Mouse (Mus musculus) adrenal gland (tissue): ENCODE results near the gene Nckap1l.

Experiments used
- intact Hi-C: fragments of 180-260 bp; cut with DNase I; formaldehyde crosslinking; loops from one replicate; pipeline ENCODE4 v1.15.1; 2025

The Nckap1l gene

GRCm38 (mm10) chr15:103498157-103498556, 44.6 kb downstream of the Nckap1l start:
- intact Hi-C loops: no loop called here

GRCm38 (mm10) chr15:103500723-103501122, 47.1 kb downstream of the Nckap1l start:
- intact Hi-C loops: no loop called here

- intact Hi-C loops: no loop called here
Observed at GRCm38 (mm10) chr15:103501186-103501585, 47.6 kb downstream of the Nckap1l start.

DNA sequence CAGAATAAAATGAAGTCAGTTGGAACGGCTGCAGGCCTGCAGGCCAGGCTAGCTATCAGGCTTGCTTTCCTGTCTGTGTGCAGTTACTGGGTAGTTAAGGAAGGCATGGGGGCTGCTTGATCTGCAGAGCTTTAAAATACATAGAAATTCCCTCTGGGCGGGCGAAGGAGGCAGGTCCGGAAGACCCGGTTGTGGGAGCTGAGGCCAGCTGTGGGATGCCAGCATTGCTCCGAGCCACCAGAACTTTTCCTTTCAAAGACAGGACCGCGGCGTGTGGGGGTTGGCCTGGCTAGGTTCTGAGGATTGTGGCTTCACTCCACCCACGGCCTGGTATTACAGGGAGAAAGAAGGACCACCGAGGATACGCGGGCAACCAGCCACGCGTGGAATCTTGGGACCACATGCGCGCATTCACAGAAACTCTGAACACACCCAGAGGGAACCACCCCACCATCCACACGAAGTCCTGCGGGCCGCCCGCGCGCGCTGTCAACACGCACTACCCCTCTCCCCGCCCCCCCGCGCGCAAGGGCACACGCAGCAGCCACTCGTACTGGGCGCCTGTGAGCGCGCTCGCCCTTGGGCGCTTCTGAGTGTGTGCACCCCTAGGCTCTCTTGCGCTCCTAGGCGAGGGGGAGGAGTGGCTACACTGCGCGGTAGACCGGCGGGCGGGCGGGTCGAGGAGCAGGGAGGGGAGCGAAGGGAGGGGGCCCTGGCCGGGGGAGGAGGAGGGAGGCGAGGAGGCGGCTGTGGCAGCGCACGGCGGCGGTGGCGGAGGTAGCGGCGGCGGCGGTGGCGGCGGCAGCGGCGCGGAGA, 49.0 kb downstream of the Nckap1l start, which contains the start of gene Pde1b:
TSS of gene Pde1b (plus strand) at position 600 of the 816 bp plus-strand sequence.
- intact Hi-C loops: no loop called here

DNA sequence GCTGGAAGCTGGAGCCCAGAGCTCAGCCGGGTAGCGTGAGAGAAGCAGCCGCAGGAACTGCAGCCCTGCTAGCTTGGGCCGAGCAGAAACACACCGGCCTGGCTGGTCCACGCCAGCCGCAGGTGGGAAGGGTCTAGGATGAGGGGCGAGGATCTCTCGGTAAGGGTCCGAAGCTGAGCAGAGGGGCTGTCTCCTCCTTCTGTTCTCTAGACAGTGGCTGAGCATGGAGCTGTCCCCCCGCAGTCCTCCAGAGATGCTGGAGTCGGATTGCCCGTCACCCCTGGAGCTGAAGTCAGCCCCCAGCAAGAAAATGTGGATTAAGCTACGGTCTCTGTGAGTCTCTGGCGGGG, 49.6 kb downstream of the Nckap1l start:
- intact Hi-C loops: no loop called here

- intact Hi-C loops: no loop called here
Observed at GRCm38 (mm10) chr15:103503660-103504059, 50.1 kb downstream of the Nckap1l start.

DNA sequence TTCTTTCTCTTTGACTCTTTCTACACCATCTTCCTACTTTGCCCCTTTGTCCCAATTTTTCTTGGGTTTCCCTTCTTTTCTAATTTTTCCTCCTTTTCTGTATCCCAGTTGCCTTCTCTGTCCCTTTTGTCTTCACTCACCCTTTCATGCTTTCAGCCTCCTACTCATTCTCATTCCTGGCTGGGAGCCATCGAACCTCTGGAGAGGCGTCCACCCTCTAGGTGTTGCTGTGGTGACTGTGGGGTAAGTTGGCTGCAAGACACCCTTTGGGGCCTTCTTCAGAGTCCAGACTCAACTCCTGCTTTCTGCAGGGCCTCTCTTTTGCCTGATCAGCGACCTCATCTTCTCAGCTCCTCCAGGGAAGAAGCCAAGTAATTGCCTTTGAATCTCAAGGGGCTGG, 55.7 kb downstream of the Nckap1l start:
- intact Hi-C loops: no loop called here

DNA sequence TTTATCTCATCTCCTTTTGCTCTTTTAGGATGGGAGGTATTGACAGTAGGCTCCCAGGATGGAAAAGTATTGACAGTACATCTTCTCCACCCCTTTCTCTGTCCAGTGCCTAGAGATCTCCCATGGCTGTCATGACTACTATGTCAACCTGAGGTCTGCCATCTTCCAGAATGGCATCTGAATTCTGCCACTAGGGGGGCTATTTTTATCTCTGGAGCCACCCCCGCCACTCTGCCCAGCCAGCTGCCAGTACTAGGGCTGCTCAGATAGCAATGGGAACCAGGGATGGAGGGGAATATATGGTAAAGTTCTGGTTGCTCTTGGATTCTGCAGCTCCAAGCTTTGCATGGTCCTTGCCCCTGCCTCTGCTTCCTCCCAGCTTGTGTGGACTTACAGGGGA, 58.1 kb downstream of the Nckap1l start:
- intact Hi-C loops: no loop called here

DNA sequence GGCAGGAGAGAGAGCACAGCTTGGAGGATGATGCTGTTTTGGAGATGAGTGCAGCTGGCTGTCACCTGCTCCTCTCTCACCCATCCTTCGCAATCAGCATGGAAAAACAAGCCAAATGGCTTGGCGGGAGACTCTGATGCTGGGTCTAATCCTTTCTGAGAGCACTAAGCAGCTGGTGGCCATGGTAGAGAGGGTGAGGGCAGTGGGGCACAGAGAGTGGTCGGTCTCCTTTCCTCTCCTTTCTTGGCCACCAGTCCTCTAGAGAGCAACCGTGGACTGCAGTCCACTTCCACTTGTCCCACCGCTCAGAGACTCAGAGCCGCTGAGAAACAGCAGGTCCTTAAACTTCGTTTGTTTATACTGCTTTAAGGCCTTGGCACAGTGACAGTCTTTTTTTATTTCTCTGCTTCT, 60.0 kb downstream of the Nckap1l start:
- intact Hi-C loops: no loop called here

GRCm38 (mm10) chr15:103514119-103514518, 60.5 kb downstream of the Nckap1l start:
- intact Hi-C loops: no loop called here

GRCm38 (mm10) chr15:103514914-103515313, 61.3 kb downstream of the Nckap1l start:
- intact Hi-C loops: no loop called here

- intact Hi-C loops: no loop called here
Observed at GRCm38 (mm10) chr15:103518600-103519385, 65.2 kb downstream of the Nckap1l start.

DNA sequence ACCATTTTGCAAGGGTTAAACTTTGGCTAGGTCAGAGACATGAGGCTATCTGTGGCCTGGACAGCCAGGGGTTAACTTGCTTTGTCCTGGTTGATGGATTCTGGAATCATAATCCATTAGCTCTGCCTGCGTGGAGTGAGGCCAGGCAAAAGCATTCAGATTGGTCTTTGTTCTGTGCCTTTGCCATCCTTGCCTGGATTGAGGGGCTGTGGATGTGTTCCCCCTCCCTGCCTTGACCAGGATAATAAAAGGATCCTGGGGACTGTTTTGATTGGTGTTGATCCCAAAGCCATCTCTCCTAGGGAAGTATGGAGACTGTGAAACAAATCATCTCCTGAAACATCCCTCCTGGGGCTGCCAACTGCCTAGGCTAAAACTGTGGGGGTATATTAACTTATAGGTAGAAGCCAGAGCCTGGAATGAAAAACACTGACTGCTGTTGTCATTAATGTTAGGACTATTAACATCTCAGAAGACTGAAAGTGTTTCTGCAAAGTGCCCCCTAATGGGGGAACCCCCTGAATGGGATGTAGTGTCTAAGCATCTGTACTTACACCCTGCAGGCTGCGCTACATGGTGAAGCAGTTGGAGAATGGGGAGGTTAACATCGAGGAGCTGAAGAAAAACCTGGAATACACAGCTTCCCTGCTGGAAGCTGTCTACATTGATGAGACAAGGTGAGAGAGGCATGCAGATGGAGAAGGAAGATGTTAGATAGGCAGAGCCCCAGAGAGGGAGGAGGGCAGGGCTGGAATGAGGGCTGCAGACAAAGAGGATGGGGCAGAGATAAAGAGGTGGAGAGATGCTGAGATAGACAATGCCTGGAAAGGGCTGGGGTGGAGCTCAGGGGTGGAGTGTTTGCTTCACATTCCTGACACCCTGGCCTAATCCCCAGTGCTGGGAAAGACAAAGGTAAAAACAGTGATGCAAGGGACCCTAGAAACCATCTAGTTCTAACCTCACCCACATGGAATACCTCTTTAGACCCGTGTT, 66.1 kb downstream of the Nckap1l start:
- intact Hi-C loops: no loop called here

DNA sequence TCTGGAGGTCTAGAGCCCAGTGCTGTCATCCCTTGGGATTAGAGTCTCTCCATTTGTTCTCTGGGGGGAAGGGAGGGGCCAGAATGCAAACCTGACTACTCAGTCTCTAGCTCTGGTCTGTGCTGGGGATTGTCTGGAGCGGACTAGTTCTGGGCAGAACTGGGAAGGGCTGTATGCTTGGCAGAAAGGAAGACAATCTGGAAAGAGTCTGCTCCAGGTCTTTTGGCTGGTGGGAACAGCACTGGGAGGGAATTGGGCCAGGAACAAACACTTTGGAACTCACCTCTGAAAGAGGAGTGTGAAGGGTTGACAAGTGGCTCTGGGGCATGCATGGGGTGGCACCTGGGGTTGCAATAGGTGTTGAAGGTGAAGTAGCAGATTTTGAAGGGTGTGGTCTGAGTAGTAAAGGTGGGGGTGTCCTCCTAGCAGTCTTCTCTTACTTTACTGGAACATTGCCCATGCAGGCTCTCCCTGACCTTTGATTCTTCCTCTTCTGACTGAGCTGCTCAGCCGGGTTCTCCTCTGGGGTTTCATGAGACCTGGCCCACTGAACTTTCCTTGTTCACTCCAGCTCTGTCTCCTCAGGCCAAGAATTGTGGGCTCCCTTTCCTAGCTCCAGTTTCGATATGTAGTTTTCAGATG, 69.0 kb downstream of the Nckap1l start:
- intact Hi-C loops: no loop called here

- intact Hi-C loops: no loop called here
Observed at GRCm38 (mm10) chr15:103523156-103523555, 69.6 kb downstream of the Nckap1l start.

- intact Hi-C loops: loop anchor here (5.0 kb wide), 1 partner anchor 48 kb away; no protein-coding TSS in a partner anchor
Observed at GRCm38 (mm10) chr15:103530372-103530771, 76.8 kb downstream of the Nckap1l start.

DNA sequence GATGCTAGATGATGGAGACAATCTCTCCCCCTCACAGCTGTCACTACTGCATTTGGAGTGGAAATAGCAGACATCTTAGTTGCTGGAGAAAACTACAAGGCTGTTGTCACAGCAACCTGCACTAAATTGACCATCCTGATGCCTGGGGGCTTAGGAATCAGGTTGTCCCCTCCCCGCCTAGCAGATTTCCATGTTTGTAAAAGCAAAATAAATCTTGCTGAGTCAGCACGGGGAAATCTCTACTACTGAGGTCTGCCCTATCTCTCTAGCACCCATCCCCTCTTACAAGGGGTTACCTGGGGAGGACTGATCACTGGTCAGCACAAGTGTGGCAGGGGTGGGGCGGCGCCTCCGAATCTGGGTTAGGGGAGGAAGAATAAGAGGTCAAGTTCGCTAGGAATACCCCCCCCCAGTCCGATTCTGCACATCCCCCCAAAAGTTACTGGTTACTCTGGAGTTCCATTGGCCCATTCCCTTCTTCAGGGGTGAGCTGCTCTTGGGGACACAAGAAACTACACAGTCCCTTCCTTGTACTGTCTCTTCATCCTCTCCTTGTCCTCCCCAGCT, 80.5 kb downstream of the Nckap1l start:
- intact Hi-C loops: loop anchor here (5.0 kb wide), 1 partner anchor 52 kb away; no protein-coding TSS in a partner anchor

DNA sequence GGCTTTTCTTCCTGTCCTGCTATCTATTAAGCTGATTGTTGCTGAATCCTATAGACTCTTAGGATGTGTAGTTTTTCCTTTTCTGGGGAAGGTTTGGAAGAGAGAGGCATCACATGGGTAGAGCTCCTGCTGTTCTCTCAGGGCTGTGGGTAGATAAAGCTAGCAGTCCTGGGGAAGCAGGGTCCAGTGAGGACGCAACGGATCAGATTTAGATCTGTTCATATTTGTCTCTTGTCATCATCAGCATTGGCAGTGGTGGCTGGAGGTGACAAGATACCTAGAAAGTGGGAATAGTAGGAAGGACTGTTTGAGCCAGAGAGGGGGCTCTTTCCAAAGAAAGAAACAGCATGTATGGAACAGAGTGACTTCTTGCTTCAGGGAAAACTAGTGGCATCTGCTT, 81.4 kb downstream of the Nckap1l start:
- intact Hi-C loops: no loop called here

DNA sequence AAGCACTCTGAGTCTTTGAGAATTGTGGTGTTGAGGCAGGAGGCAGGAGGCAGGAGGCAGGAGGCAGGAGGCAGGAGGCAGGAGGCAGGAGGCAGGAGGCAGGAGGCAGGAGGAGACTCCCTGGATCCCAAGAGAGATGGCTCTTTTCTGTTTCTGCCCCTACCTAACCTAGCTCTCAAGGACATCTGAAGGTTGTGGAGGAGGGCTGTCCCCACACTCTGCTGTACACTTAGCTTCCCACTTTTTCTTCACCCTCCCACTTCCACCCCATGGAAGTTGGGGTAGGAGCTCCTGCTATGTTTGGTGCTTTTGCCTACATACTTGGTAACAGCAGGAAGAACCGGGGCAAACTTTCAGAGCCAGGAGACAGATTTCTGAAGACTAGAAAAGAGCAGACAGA, 82.2 kb downstream of the Nckap1l start:
- intact Hi-C loops: no loop called here

DNA sequence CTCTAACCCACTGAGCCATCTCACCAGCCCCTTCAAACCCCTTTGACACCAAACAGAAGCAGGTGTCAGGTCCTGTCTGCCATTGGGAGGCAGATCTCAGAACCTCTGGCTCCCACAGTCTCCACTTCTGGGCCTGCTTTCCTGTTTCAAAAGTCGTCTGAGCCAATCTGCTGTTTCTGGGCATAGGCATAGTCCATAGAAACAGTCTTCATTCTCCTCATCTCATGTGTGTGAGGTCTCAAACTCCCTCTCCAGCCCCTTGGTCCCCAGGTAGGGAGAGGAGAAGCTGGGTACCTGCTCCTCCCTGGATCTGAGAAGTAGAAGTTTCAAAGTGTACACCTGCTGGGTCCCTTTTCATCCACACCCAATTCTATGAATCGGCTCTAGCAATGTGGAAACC, 82.9 kb downstream of the Nckap1l start:
- intact Hi-C loops: no loop called here
